Mouse (Mus musculus): Measurements from ENCODE around the gene Usp30. TPM values are rescaled to one million over a fixed set of nuclear protein-coding genes. Genes with fewer than 3 reads are reported as not detected.
A peak's percentile ranks its signal among the peaks of the same experiment; 100 is the strongest.

Usp30 gene
- polyA plus RNA-seq, 1 experiment from 2014 or later = 17.1 TPM

DNA sequence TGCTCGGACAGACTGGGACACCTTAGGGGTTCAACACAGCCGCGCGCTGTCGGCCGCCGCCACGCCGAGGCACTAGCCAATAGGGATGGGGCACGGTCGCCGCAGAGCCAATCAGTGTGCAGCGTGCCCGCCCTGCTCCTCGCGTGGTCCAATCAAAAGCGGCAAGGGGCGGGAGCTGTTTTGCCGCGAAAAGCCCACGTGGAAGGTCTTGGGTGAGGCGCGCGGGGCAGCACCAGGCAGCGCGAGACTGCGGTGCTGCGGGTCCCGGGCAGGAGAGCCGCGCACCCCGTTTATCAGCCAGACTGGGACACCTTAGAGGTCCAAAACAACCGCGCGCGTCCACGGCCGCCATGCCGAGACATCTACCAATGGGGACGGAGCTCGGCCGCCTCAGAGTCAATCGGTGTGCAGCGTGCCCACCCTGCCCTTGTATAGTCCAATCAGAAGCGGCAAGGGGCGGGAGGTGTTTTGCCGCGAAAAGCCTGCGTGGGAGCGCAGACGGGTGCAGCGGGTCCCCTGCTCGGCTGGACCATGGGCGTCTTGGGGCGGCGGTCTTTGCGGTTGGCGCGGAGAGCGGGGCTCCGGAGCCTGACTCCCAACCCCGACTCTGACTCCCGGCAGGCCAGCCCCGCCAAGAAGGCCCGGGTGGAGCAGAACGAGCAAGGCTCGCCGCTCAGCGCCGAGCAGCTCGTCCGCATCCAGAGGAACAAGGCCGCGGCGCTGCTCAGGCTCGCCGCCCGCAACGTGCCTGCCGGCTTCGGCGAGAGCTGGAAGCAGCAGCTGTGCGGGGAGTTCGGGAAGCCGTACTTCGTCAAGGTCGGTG lies 65.6 kb downstream of the Usp30 start:
- peaks cover 30% of the 10 kb centered on the region for H3K4me1 ChIP-seq
- under 1% methylated on average over 86 of the region's 87 CpGs for WGBS
- H3K9ac ChIP-seq = peak overlapping the region; percentile 66
- no peaks in the 10 kb centered on the region for H3K9me3 ChIP-seq
- H3K4me2 ChIP-seq (replicated peaks) = peak overlapping the region; percentile 92
- peaks cover 9% of the 10 kb centered on the region; the same call in 1 of the 2 replicates for H3K36me3 ChIP-seq
- H3K4me3 ChIP-seq = peak overlapping the region; percentile 76
- ATAC-seq (ENCODE audit: insufficient number of reproducible peaks, insufficient read depth, low FRiP score, low TSS enrichment) = peak; percentile 97
- peak overlapping the region; percentile 73 for H3K27ac ChIP-seq
- H3K27me3 ChIP-seq = no peaks in the 10 kb centered on the region

DNA sequence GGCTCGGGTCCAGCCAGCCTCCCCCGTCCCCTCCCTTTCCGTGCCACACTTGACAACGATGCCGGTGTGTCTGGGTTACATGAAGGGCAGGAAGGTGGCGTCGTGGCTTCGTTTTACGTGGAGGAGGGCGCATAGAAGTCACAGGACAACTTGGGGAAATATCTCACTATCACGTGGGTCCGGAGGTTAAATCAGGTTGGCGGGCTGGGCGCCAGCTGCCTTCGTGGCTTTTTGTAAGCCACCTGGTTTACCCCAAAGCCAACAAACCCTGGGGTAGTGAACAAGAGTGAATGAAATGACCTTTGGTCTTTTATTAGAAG lies 66.2 kb downstream of the Usp30 start:
- WGBS = 0% methylated on average over 15 of the region's 15 CpGs
- Histone ChIP-seq H3K4me2 (replicated peaks) (peak overlapping the region; percentile 92), H3K27me3 (no peaks in the 10 kb centered on the region), H3K4me3 (peak overlapping the region; percentile 76), H3K27ac (peak overlapping the region; percentile 73), H3K9me3 (no peaks in the 10 kb centered on the region), H3K9ac (peak overlapping the region; percentile 66), H3K4me1 (peaks cover 30% of the 10 kb centered on the region), H3K36me3 (peaks cover 12% of the 10 kb centered on the region; the same call in 1 of the 2 replicates)
- ATAC-seq (ENCODE audit: insufficient number of reproducible peaks, insufficient read depth, low FRiP score, low TSS enrichment) = no peak

DNA sequence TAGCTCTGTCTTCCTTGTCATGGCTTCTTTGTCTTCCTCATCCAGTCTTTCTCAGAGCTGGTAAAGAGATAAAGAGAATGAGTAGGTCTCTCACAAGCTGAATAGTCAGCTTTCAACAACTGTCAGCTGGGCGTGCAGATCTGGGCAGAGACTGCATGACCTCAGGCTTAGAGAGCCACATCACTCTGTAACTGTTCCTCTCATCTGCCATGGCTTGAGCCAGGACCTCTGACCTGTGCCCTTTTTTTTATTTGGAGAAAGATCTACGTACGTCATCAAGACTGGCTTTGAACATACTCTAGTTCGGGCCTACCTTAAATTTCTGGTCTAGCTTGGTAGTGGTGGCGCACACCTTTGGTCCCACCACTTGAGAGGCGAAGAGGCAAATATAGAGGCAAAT lies 67.6 kb downstream of the Usp30 start:
- WGBS = 81% methylated on average over 6 of the region's 6 CpGs
- Histone ChIP-seq H3K27me3 (no peaks in the 10 kb centered on the region), H3K9me3 (no peaks in the 10 kb centered on the region), H3K4me3 (no peak overlapping the region), H3K36me3 (peaks cover 24% of the 10 kb centered on the region), H3K27ac (no peak overlapping the region), H3K4me1 (peaks cover 30% of the 10 kb centered on the region), H3K9ac (no peak overlapping the region), H3K4me2 (replicated peaks) (no peak overlapping the region)
- no peak for ATAC-seq (ENCODE audit: insufficient number of reproducible peaks, insufficient read depth, low FRiP score, low TSS enrichment)

DNA sequence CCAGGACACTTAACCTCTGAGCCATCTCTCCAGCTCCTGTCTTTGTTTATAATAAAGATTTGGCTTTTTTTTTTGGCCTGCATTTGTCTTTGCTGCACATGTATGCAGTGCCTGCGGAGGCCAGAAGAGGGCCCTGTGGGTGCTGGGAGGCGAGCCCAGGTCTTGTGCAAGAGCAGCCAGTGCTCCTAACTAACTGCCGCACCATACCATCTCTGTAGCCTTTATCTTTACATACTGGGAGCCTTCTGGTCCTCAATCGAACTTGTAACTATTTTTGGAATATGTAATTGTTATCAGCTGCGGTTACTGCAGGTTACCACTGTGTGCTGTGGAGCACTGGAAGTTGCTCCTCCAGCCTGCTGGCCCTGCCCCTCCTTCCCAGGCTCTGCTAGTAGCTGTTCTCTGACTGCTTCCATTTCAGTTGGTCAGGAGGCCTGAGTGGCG lies 68.9 kb downstream of the Usp30 start:
- H3K36me3 ChIP-seq = peaks cover 32% of the 10 kb centered on the region

DNA sequence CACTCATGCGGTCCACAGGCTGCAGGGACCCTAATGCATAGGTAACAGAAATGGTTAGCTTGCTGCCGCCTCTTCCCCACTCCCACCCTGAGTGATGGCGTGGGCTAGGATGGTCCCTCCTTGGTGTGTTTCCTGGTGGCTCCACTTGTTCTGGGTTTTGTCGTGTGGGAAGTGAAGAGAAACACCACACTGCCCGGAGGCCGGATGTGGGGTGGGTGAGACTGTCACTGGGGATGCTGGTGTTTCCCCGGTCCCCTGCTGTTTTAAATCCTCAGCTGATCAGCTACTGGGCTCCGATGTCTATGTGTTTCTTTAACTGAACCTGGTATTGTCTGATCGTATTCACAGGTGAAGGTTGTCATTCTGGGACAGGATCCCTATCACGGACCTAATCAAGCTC lies 70.3 kb downstream of the Usp30 start:
- Histone ChIP-seq H3K9me3 (no peaks in the 10 kb centered on the region), H3K27ac (no peak overlapping the region), H3K4me2 (replicated peaks) (no peak overlapping the region), H3K4me3 (no peak overlapping the region), H3K4me1 (peaks cover 29% of the 10 kb centered on the region), H3K9ac (no peak overlapping the region), H3K27me3 (no peaks in the 10 kb centered on the region), H3K36me3 (peaks cover 32% of the 10 kb centered on the region)
- ATAC-seq (ENCODE audit: insufficient number of reproducible peaks, insufficient read depth, low FRiP score, low TSS enrichment) = no peak
- 92% methylated on average over 10 of the region's 10 CpGs for WGBS

More for the DNA sequence above, 68.9 kb downstream of the Usp30 start:
- H3K27me3 ChIP-seq = no peaks in the 10 kb centered on the region
- H3K4me2 ChIP-seq (replicated peaks) = no peak overlapping the region
- no peak overlapping the region for H3K9ac ChIP-seq
- 44% methylated on average over 6 of the region's 6 CpGs for WGBS
- H3K27ac ChIP-seq = no peak overlapping the region
- no peak overlapping the region for H3K4me3 ChIP-seq
- ATAC-seq (ENCODE audit: insufficient number of reproducible peaks, insufficient read depth, low FRiP score, low TSS enrichment) = no peak
- H3K9me3 ChIP-seq = no peaks in the 10 kb centered on the region
- H3K4me1 ChIP-seq = peaks cover 33% of the 10 kb centered on the region

DNA sequence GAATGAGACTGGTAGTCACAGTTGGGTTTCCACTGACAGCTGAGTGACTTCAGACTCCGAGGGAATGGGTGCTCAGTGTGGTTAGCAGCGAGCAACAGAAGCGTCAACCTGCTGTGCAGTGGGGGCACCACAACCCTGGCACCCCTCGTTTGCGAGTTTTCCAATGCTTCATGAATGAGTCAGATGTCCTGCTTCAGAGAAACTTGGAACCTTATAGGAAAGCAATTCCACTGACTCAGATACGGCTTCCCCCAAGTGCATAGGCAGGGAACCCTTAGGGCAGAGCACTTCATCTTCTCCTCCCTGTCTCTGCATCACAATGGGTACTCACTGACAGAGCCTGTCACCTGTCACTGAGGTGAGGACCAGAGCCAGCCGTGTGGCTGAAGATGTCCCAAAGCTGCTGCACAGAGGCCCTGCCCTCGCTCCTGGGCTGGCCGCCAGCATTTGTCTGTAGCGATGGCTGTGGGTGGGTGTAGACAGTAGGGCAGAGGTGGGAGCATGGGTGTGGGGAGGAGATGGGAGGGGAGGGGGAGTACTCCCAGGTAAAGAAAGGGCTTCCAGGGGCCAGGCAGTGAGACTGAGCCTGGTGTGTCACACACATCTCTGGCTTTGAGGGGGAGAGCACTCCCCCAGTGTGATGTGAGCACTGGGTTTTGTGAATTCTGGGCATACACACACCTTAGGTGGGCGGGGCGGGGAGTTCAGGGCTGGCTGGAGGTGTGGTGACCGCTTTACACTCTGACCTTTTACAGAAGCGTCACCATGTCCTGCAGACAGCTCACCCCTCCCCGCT lies 72.4 kb downstream of the Usp30 start:
- Histone ChIP-seq H3K27ac (no peak overlapping the region), H3K4me2 (replicated peaks) (no peak overlapping the region), H3K27me3 (no peaks in the 10 kb centered on the region), H3K4me3 (no peak overlapping the region), H3K4me1 (peaks cover 15% of the 10 kb centered on the region), H3K9me3 (no peaks in the 10 kb centered on the region), H3K36me3 (peaks cover 32% of the 10 kb centered on the region), H3K9ac (no peak overlapping the region)
- WGBS = 89% methylated on average over 15 of the region's 15 CpGs
- ATAC-seq (ENCODE audit: insufficient number of reproducible peaks, insufficient read depth, low FRiP score, low TSS enrichment) = no peak

DNA sequence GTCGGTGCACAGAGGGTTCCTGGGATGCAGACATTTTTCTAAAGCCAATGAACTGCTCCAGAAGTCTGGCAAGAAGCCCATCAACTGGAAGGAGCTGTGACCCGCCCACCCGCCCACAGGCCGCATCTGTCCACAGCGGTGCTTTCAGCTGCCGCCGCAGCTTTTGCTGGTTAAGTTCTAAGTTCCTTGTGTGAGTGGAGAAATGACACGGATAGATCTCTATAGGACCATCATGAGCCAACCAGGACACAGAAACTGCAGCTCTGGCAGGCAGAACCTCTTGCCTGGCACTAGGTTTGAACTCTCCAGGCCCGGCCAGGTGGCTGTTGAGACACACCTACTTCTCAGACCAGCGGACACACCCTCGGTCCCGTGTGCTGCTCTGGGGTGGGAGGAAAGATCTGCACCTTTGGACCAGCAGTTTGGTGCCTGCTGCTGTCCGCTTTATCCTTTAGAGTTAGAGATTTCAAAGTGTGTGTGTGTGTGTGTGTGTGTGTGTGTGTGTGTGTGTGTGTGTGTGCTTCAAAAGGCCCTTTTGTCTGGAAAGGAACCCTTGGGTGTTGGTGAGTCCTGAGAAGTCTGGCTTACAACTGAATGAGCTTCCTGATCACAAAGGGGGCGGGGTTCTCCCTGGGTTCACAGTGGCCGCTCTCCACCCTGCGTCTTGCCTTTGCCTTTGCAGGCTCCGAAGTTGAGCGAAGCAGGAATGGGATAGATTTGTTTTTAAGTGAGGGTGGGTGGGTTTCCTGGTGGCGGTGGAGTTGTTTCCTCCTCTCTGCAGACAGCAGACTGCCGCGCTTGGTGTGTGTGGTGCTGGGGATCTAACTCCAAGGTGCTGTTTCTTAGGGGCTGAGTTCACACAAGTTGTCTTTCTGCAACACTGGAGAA lies 73.3 kb downstream of the Usp30 start:
- 83% methylated on average over 21 of the region's 21 CpGs for WGBS
- H3K4me2 ChIP-seq (replicated peaks) = no peak overlapping the region
- peaks cover 9% of the 10 kb centered on the region for H3K4me1 ChIP-seq
- no peak overlapping the region for H3K4me3 ChIP-seq
- no peak overlapping the region for H3K9ac ChIP-seq
- no peaks in the 10 kb centered on the region for H3K9me3 ChIP-seq
- H3K36me3 ChIP-seq = peaks cover 32% of the 10 kb centered on the region
- 0 out of 2 replicates have a peak overlapping the region, but pooled peaks have one; percentile 36 for H3K27ac ChIP-seq
- no peaks in the 10 kb centered on the region for H3K27me3 ChIP-seq
- ATAC-seq (ENCODE audit: insufficient number of reproducible peaks, insufficient read depth, low FRiP score, low TSS enrichment) = no peak

DNA sequence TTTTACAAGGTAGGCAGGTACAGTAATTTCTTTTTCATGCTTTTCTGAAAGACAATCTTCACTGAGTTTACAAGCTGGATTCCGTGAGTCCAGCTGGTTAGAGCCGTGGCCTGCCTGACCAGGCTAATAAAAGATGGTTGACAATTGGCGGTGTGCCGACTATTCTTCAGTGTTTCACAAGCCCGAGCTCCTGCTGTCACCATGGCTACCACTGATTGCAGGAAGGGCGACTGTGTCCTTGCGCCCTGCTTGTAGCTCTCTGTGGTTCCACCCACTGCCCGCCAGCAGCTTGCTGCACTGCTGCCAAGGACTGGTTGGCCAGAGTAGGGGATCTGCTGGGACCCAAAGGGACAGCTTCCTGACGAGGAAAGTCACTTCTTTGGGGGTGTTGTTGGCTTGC lies 73.9 kb downstream of the Usp30 start:
- no peak for ATAC-seq (ENCODE audit: insufficient number of reproducible peaks, insufficient read depth, low FRiP score, low TSS enrichment)
- 65% methylated on average over 9 of the region's 9 CpGs for WGBS
- no peaks in the 10 kb centered on the region for H3K9me3 ChIP-seq
- H3K4me3 ChIP-seq = no peak overlapping the region
- no peaks in the 10 kb centered on the region for H3K27me3 ChIP-seq
- H3K27ac ChIP-seq = no peak overlapping the region
- peaks cover 8% of the 10 kb centered on the region for H3K4me1 ChIP-seq
- H3K36me3 ChIP-seq = peaks cover 32% of the 10 kb centered on the region
- H3K9ac ChIP-seq = no peak overlapping the region
- H3K4me2 ChIP-seq (replicated peaks) = no peak overlapping the region

DNA sequence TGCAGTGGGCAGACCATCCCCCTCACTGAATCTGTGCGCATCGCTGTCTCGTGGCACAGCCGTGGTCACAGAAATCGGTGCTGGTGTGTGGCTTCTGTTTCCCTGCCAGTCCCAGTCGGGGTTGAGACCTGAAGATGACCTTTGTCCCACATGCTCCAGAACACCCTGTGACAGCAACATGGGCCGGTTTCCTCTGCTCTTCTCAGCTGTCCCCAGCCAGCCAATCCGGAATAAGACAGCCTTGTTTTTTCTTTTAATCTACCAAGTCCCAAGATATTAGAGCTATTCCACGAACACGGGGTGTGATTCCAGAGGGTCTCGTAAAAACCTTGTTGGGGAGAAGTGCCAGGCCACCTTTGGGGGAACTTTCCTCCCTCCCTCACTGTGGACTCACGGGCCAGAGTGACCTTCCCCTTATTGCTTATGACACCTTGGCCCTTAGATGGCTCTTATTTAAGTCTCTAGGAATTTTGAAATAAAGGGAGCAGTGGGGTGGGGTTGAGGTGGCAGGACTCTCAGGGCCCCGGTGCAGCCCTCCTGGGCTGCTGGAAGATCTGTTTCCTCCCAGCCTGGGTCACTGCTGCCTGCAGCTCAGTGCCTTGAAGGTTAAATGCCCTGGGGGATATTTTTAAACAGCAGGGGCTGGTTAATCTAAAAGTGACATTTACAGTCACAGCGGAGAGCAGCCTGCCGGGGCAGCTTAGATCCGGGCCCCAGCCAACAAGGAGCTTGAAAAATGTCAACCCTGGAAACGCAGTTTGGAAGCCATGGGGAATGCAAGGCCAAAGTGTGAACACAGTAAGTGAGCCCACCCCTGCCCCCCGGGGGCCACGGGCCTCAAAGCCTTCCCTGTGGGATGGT lies 81.0 kb downstream of the Usp30 start, which contains the start of gene Acacb:
Gene Acacb, plus strand, starts transcription at position 508 of the 861 bp plus-strand sequence.
- no peak for ATAC-seq (ENCODE audit: insufficient number of reproducible peaks, insufficient read depth, low FRiP score, low TSS enrichment)
- Histone ChIP-seq H3K36me3 (no peaks in the 10 kb centered on the region), H3K9me3 (0 out of 2 replicates have a peak, but pooled peaks cover 5% of the 10 kb centered on the region), H3K4me1 (peaks cover 15% of the 10 kb centered on the region), H3K27ac (no peak within 1 kb of the TSS), H3K4me2 (replicated peaks) (no peak within 1 kb of the TSS), H3K27me3 (no peaks in the 10 kb centered on the region), H3K4me3 (no peak within 1 kb of the TSS), H3K9ac (no peak within 1 kb of the TSS)
- WGBS = 31% methylated on average over 19 of the region's 19 CpGs

DNA sequence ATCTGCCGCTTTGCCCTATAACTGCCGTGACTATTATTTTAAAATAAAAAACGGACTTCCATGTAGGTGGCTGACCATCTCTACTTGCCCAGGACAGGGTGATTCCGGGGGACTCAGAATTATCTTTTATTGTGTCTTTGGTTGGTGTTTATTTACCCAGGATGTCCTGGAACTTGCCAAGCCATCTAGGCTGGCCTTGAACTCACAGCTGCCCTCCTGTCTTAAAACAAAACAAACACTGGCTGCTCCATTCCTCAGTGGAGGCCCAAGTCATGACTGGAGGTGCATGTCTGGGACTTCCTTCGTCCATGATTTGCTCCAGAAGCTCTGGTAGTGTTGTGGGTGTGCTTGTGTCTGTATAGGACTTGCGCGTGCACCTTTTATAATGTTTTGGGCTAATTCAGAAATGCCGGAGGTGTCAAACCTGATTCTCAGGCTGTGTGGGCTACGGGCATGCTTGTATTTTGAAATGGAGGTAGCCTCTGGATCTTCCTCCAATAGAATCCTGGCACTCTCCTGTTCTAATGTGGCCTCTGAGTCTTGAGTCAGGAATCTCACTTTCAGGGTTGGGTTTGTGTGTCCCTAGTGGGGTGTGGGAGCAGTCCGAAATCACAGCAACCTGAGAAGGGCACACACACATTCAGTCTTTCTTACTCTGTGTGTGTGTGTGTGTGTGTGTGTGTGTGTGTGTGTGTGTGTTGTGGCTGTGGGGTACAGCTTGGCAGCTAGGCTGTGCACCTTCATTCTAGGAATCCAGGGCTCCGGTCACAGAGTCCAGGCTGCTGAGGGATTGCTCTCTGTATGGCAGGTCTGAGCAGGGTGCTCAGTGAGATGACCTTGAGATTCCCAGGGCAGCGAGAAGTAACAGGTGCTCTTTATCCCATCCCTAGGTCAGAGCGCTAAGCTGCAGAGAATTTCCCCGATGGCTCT lies 82.0 kb downstream of the Usp30 start:
- H3K4me3 ChIP-seq = no peak overlapping the region
- WGBS = 81% methylated on average over 14 of the region's 14 CpGs
- H3K9ac ChIP-seq = no peak overlapping the region
- H3K36me3 ChIP-seq = no peaks in the 10 kb centered on the region
- peaks cover 15% of the 10 kb centered on the region for H3K4me1 ChIP-seq
- H3K4me2 ChIP-seq (replicated peaks) = no peak overlapping the region
- H3K9me3 ChIP-seq = 0 out of 2 replicates have a peak, but pooled peaks cover 5% of the 10 kb centered on the region
- no peak overlapping the region for H3K27ac ChIP-seq
- no peak for ATAC-seq (ENCODE audit: insufficient number of reproducible peaks, insufficient read depth, low FRiP score, low TSS enrichment)
- no peaks in the 10 kb centered on the region for H3K27me3 ChIP-seq
